Mouse (Mus musculus) C2C12 (cell line): ENCODE results near the gene Fam149a. TPM values are rescaled to one million over a fixed set of nuclear protein-coding genes. Genes with fewer than 3 reads are reported as not detected.

ENCODE experiments used
- H3K27me3 ChIP-seq: one replicate; pipeline ENCODE4 v1.6.1; 2011; ENCODE audit not compliant: control insufficient read depth, insufficient read depth, insufficient read length
- H3K36me3 ChIP-seq: one replicate; pipeline ENCODE4 v1.6.1; 2011; ENCODE audit not compliant: control insufficient read depth, insufficient read depth
- H3K4me3 ChIP-seq: one replicate; pipeline ENCODE4 v1.5.1; 2011; ENCODE audit warnings: mild to moderate bottlenecking, control low read depth; ENCODE audit not compliant: poor library complexity, insufficient read depth, severe bottlenecking
- H3K79me2 ChIP-seq: one replicate; pipeline ENCODE4 v1.6.1; 2011; ENCODE audit not compliant: control insufficient read depth, insufficient read depth
- H3K79me3 ChIP-seq: one replicate; pipeline ENCODE4 v1.6.1; 2011; ENCODE audit warnings: low read depth, control low read depth
- H3ac ChIP-seq: one replicate; pipeline ENCODE3; 2011; ENCODE audit warnings: low read depth; ENCODE audit not compliant: control insufficient read depth, insufficient read length
- CEBPB ChIP-seq: IDR thresholded peaks from one replicate; pipeline ENCODE4 v1.6.1; 2011; ENCODE audit warnings: low read depth, mild to moderate bottlenecking, control low read depth, moderate library complexity
- CTCF ChIP-seq: IDR thresholded peaks from one replicate; pipeline ENCODE4 v1.5.1; 2011; ENCODE audit not compliant: control insufficient read depth, insufficient read depth, insufficient read length
- FOSL1 ChIP-seq: IDR thresholded peaks from one replicate; pipeline ENCODE4 v1.8.0; 2011; ENCODE audit warnings: mild to moderate bottlenecking, low read length; ENCODE audit not compliant: poor library complexity, insufficient read depth, severe bottlenecking
- MAX ChIP-seq: IDR thresholded peaks from one replicate; pipeline ENCODE4 v1.6.1; 2011; ENCODE audit warnings: mild to moderate bottlenecking, control low read depth
- MYOD1 ChIP-seq: IDR thresholded peaks from one replicate; pipeline ENCODE4 v1.6.1; 2011; ENCODE audit warnings: low read depth; ENCODE audit not compliant: control insufficient read depth, insufficient read length
- MYOG ChIP-seq: IDR thresholded peaks from one replicate; pipeline ENCODE4 v1.6.1; 2011; ENCODE audit not compliant: control insufficient read depth, insufficient read length; ENCODE audit errors: extremely low read depth
- USF1 ChIP-seq: IDR thresholded peaks from one replicate; pipeline ENCODE4 v1.6.1; 2011; ENCODE audit warnings: low read depth, mild to moderate bottlenecking, control low read depth, moderate library complexity
- polyA plus RNA-seq: library from polyadenylated mRNA; unstranded; fragments of >200 nt; fragmentation: generic; extraction: Trizol; gene quantifications from one replicate; pipeline ENCODE4 v1.2.1, GENCODE M21; 2012; ENCODE audit warnings: missing spikeins

Gene Fam149a
- polyA plus RNA-seq, 1 experiment: 3.5 TPM

GRCm38 (mm10) chr8:45305479-45305878 lies 76.6 kb downstream of the Fam149a start:
- Histone ChIP-seq H3K79me3 (no peaks in the 10 kb centered on the region), H3ac (no peak overlapping the region), H3K79me2 (no peaks in the 10 kb centered on the region), H3K27me3 (no peaks in the 10 kb centered on the region), H3K4me3 (no peak overlapping the region), H3K36me3 (no peaks in the 10 kb centered on the region)
- TF ChIP-seq MYOD1: no peak
- no peak for TF ChIP-seq MAX
- no peak for TF ChIP-seq FOSL1
- no peak for TF ChIP-seq USF1
- TF ChIP-seq CEBPB: no peak
- TF ChIP-seq MYOG: no peak
- TF ChIP-seq CTCF: no peak

- no peaks in the 10 kb centered on the region for H3K36me3 ChIP-seq
- TF ChIP-seq CEBPB (no peak), CTCF (no peak), MAX (no peak)
Observed at GRCm38 (mm10) chr8:45304354-45304753, 77.7 kb downstream of the Fam149a start.

GRCm38 (mm10) chr8:45302390-45302789 lies 79.7 kb downstream of the Fam149a start:
- Histone ChIP-seq H3K79me3 (no peaks in the 10 kb centered on the region), H3K4me3 (no peak overlapping the region), H3K79me2 (no peaks in the 10 kb centered on the region), H3K36me3 (no peaks in the 10 kb centered on the region), H3ac (no peak overlapping the region), H3K27me3 (no peaks in the 10 kb centered on the region)
- TF ChIP-seq FOSL1 (no peak), MAX (no peak), CTCF (no peak), MYOG (no peak), USF1 (no peak), MYOD1 (no peak), CEBPB (no peak)

More at GRCm38 (mm10) chr8:45304354-45304753, 77.7 kb downstream of the Fam149a start:
- no peak overlapping the region for H3ac ChIP-seq
- no peaks in the 10 kb centered on the region for H3K27me3 ChIP-seq
- H3K79me3 ChIP-seq: no peaks in the 10 kb centered on the region
- H3K79me2 ChIP-seq: no peaks in the 10 kb centered on the region
- no peak overlapping the region for H3K4me3 ChIP-seq

- no peaks in the 10 kb centered on the region for H3K79me2 ChIP-seq
- H3K4me3 ChIP-seq: no peak overlapping the region
- no peak for TF ChIP-seq MYOG
- no peak for TF ChIP-seq CEBPB
- TF ChIP-seq FOSL1: no peak
- TF ChIP-seq CTCF: no peak
- no peak for TF ChIP-seq MYOD1
- no peak for TF ChIP-seq USF1
- no peak for TF ChIP-seq MAX
- H3K36me3 ChIP-seq: no peaks in the 10 kb centered on the region
- no peak overlapping the region for H3ac ChIP-seq
- H3K79me3 ChIP-seq: no peaks in the 10 kb centered on the region
- no peaks in the 10 kb centered on the region for H3K27me3 ChIP-seq
Observed at GRCm38 (mm10) chr8:45295276-45295675, 86.8 kb downstream of the Fam149a start.

GRCm38 (mm10) chr8:45294687-45295086 lies 87.4 kb downstream of the Fam149a start, which contains the start of gene Klkb1:
Gene Klkb1, minus strand, starts transcription at chr8:45294859.
- Histone ChIP-seq H3K36me3 (no peaks in the 10 kb centered on the region), H3K79me2 (no peaks in the 10 kb centered on the region), H3K79me3 (no peaks in the 10 kb centered on the region), H3K27me3 (no peaks in the 10 kb centered on the region), H3K4me3 (no peak within 1 kb of the TSS), H3ac (no peak within 1 kb of the TSS)
- TF ChIP-seq MYOG: no peak
- TF ChIP-seq CEBPB: no peak
- TF ChIP-seq MYOD1: no peak
- no peak for TF ChIP-seq USF1
- TF ChIP-seq CTCF: no peak
- TF ChIP-seq FOSL1: no peak
- TF ChIP-seq MAX: no peak

- no peak overlapping the region for H3ac ChIP-seq
- H3K79me2 ChIP-seq: no peaks in the 10 kb centered on the region
- no peaks in the 10 kb centered on the region for H3K79me3 ChIP-seq
- no peaks in the 10 kb centered on the region for H3K36me3 ChIP-seq
- no peak overlapping the region for H3K4me3 ChIP-seq
- no peaks in the 10 kb centered on the region for H3K27me3 ChIP-seq
- TF ChIP-seq CTCF (no peak), FOSL1 (no peak), CEBPB (no peak), MYOG (no peak), MYOD1 (no peak), USF1 (no peak), MAX (no peak)
Observed at GRCm38 (mm10) chr8:45291790-45292189, 90.3 kb downstream of the Fam149a start.

Other genes starting within 250 kb of the Fam149a start
- not detected for gene F11, start 120.3 kb downstream of the Fam149a start, polyA plus RNA-seq
- not detected for gene Klkb1, start 87.4 kb downstream of the Fam149a start, polyA plus RNA-seq
- gene Gm45753, start 73.8 kb downstream of the Fam149a start, polyA plus RNA-seq: not detected
- gene Cyp4v3, start 49.1 kb downstream of the Fam149a start, polyA plus RNA-seq: 0.07 TPM
- 0.04 TPM for gene Tlr3, start 28.8 kb upstream of the Fam149a start, polyA plus RNA-seq
- gene Sorbs2, start 125.5 kb upstream of the Fam149a start, polyA plus RNA-seq: 0.09 TPM